Mouse (Mus musculus): Measurements from ENCODE around the gene Metrnl.

- TF ChIP-seq EP300 (IDR thresholded peaks at IDR 0.05; ENCODE audit: insufficient read depth, low read depth, low read length): no peak
- no peak for TF ChIP-seq POLR2A (IDR thresholded peaks at IDR 0.05; ENCODE audit: insufficient read depth, low read depth, low read length)
Observed at GRCm38 (mm10) chr11:121746941-121747494, 45.7 kb downstream of the Metrnl start.
